Mouse (Mus musculus) bone marrow macrophage, adult 2 months (primary cell): ENCODE data around the gene Gpr152. TPM values are rescaled to one million over a fixed set of nuclear protein-coding genes. Genes with fewer than 3 reads are reported as not detected.

Experiments used
- H3K27ac ChIP-seq: 2 replicates; pipeline ENCODE4 v1.5.1; 2012; ENCODE audit warnings: low read depth, low read length; ENCODE audit not compliant: insufficient read depth
- H3K4me1 ChIP-seq: 2 replicates; pipeline ENCODE4 v1.6.1; 2012; ENCODE audit warnings: low read length; ENCODE audit not compliant: control insufficient read depth, insufficient read depth
- H3K4me3 ChIP-seq: 2 replicates; pipeline ENCODE4 v1.5.1; 2012; ENCODE audit warnings: mild to moderate bottlenecking, low read length, moderate library complexity; ENCODE audit not compliant: insufficient read depth
- CTCF ChIP-seq: IDR thresholded peaks from 2 replicates; pipeline ENCODE4 v1.5.1; 2012; ENCODE audit warnings: low read depth, mild to moderate bottlenecking, low read length, moderate library complexity
- POLR2A ChIP-seq: IDR thresholded peaks from 2 replicates; pipeline ENCODE4 v1.6.1; 2012; ENCODE audit warnings: mild to moderate bottlenecking, low read depth, low read length, borderline replicate concordance
- polyA plus RNA-seq: library from polyadenylated mRNA; stranded (reverse); fragments of >200 nt; gene quantifications from 2 replicates; pipeline ENCODE4 v1.2.4, GENCODE M21; 2012; ENCODE audit not compliant: missing spikeins, insufficient read depth, insufficient read length

Gpr152 gene
- polyA plus RNA-seq, 1 experiment = not detected

- no peak for TF ChIP-seq CTCF
- no peak for TF ChIP-seq POLR2A
- Histone ChIP-seq H3K27ac (no peak overlapping the region), H3K4me3 (no peak overlapping the region), H3K4me1 (peaks cover 34% of the 10 kb centered on the region)
These were observed 21.2 kb upstream of the Gpr152 start for GRCm38 (mm10) chr19:4118350-4118749.

- peaks cover 33% of the 10 kb centered on the region for H3K4me1 ChIP-seq
These were observed 19.7 kb upstream of the Gpr152 start for GRCm38 (mm10) chr19:4119716-4120487.

GRCm38 (mm10) chr19:4120496-4120895, 19.1 kb upstream of the Gpr152 start:
- H3K4me1 ChIP-seq = peaks cover 36% of the 10 kb centered on the region
- no peak for TF ChIP-seq CTCF
- no peak for TF ChIP-seq POLR2A
- H3K27ac ChIP-seq = no peak overlapping the region
- peak overlapping the region; percentile 77 for H3K4me3 ChIP-seq

More at GRCm38 (mm10) chr19:4119716-4120487, 19.7 kb upstream of the Gpr152 start:
- H3K27ac ChIP-seq = no peak overlapping the region
- H3K4me3 ChIP-seq = 0 out of 2 replicates have a peak overlapping the region, but pooled peaks have one; percentile 77
- TF ChIP-seq POLR2A = no peak
- no peak for TF ChIP-seq CTCF

DNA sequence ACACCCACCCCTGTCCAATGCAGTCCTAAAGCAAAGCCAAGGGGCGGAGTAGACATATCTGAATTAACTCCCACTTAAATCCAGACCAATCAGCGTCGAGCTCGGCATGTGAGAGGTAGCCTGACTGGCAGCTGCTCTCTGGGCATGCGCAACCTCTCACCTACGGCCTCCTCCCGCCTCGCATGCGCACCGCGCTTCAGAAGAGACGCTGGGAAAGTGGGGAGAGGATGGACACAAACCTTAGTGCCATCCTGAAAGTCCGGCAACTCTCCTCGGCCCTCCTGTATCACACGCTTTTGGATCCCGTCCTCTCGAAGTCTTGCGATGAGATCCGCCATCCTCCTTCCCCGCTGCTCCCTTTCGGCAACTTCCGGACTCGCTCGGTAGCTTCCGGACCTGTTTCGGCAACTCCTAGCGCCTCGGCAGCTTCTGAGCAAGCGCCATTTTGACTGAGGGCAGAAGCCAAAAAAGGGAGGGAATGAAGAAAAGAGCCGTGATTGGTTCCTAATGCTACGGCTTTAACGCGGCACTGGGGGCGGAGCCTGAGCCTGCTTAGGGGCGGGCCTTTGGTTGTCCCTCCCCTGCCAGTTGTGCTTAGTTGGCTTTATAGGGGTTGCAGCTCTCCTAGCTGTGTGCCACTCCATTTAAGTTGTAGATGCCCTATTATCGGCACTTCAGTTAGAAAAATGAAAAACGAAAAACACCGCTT, 18.3 kb upstream of the Gpr152 start:
- peak overlapping the region; percentile 84 for H3K27ac ChIP-seq
- H3K4me3 ChIP-seq = peak overlapping the region; percentile 77
- H3K4me1 ChIP-seq = peaks cover 36% of the 10 kb centered on the region
- TF ChIP-seq CTCF (no peak), POLR2A (no peak)

DNA sequence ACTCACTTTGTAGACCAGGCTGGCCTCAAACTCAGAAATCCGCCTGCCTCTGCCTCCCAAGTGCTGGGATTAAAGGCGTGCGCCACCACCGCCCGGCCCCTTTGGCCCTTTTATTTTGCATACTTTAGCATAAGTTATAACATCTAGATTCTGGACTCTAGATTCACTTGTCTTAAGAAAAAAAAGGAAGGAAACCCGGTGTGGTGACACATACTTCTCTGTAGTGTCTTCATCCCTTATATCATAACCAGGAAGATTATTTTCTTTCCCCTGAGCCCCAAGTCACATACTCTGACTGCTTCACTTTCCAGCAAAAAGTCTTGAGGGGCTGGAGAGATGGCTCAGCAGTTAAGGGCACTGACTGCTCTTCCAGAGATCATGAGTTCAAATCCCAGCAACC, 17.7 kb upstream of the Gpr152 start:
- H3K4me1 ChIP-seq = peaks cover 41% of the 10 kb centered on the region

GRCm38 (mm10) chr19:4122411-4123370, 16.9 kb upstream of the Gpr152 start:
- TF ChIP-seq POLR2A (no peak), CTCF (no peak)
- Histone ChIP-seq H3K4me3 (no peak overlapping the region), H3K4me1 (peaks cover 41% of the 10 kb centered on the region), H3K27ac (peak overlapping the region; percentile 84)

More for the DNA sequence above, 17.7 kb upstream of the Gpr152 start:
- Histone ChIP-seq H3K4me3 (peak overlapping the region; percentile 77; the same call in 1 of the 2 replicates), H3K27ac (peak overlapping the region; percentile 84)

- H3K4me1 ChIP-seq = peaks cover 41% of the 10 kb centered on the region
- H3K27ac ChIP-seq = peak overlapping the region; percentile 84
- no peak overlapping the region for H3K4me3 ChIP-seq
- no peak for TF ChIP-seq CTCF
- no peak for TF ChIP-seq POLR2A
These were observed 15.2 kb upstream of the Gpr152 start for GRCm38 (mm10) chr19:4124432-4124831.

GRCm38 (mm10) chr19:4125268-4125667, 14.3 kb upstream of the Gpr152 start:
- Histone ChIP-seq H3K4me1 (peaks cover 38% of the 10 kb centered on the region), H3K27ac (peak overlapping the region; percentile 34; the same call in 1 of the 2 replicates), H3K4me3 (peak overlapping the region; percentile 62)
